Mouse (Mus musculus) myocyte (in vitro differentiated cells): Measurements from ENCODE around the gene Them7.

ENCODE experiments used
- MYOG ChIP-seq, 3 experiments: IDR thresholded peaks; one replicate each; pipeline ENCODE4 v1.6.1; 2011; ENCODE audit warnings: control low read depth in 2 of 3, low read depth in 2 of 3, mild to moderate bottlenecking in 2 of 3; ENCODE audit not compliant: insufficient read length in 2 of 3, control insufficient read depth in 1 of 3, insufficient read depth in 1 of 3
- POLR2A ChIP-seq: IDR thresholded peaks from one replicate; pipeline ENCODE4 v1.6.1; 2011; ENCODE audit warnings: low read depth, mild to moderate bottlenecking, control low read depth, moderate library complexity; ENCODE audit not compliant: insufficient read length
- TCF12 ChIP-seq: IDR thresholded peaks from one replicate; pipeline ENCODE4 v1.6.1; 2011; ENCODE audit warnings: mild to moderate bottlenecking, control low read depth; ENCODE audit not compliant: poor library complexity, insufficient read depth, severe bottlenecking
- USF1 ChIP-seq: IDR thresholded peaks from one replicate; pipeline ENCODE4 v1.6.1; 2011; ENCODE audit warnings: low read depth, mild to moderate bottlenecking, control low read depth, moderate library complexity

GRCm38 (mm10) chr2:105283811-105284210 lies 59.7 kb downstream of the Them7 start:
- TF ChIP-seq POLR2A (no peak), TCF12 (no peak), USF1 (no peak), MYOG (IDR thresholded peaks at IDR 0.05; ENCODE audit: control insufficient read depth in 1 of 3, insufficient read depth in 1 of 3, insufficient read length in 2 of 3, low read depth in 2 of 3) (no peak)
